In the genomic region with DNA sequence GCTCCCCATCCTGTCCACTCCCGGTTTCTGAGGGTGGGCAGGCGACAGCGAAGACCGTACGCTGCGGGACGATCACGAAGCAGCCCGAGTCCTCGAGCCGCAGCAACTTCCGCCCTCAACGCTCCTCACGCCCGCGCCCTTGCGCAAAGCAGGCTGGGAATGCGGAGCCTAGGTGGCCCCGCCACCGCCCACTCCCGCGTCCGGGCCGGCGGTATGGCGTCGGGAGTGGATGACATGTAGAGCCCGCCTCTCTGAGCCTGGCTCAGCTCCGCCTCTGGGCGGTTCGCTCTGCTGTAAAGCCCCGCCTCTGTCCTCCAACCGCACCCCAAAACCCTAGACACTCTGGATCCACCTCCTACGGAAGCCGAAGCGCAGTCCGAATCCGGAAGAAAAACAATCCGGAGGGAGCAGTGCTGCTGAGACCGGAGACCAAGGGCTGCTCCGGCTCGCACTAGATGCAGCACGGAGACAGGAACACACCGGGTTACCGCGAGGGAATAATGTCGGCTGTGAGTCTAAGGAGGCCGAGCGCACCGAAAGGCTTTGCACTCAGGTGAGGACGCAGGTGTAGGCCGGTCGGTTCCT, we compare ENCODE assay signal across 8 mouse cellular contexts. TPM values are rescaled to one million over a fixed set of nuclear protein-coding genes. Genes with fewer than 3 reads are reported as not detected.
DNase-seq lines count a peak whose midpoint lies in the region; ATAC-seq lines count a peak whose summit lies in the region.

A gene (plus strand): TSS at position 344 of the 585 bp plus-strand sequence.

- ATAC-seq in megakaryocyte progenitor cell, adult 5-6 weeks (replicated peaks; ENCODE audit: poor library complexity), result peak; percentile 98

- peak; percentile 97 for DNase-seq in adipocyte (ENCODE audit: low spot score)
- DNase-seq in embryo, embryonic 10 days (ENCODE audit: low spot score), result peak; percentile 96
- DNase-seq in gastrocnemius, postnatal 10 days, result peak; percentile 90
- DNase-seq in induced T-regulatory cell, adult 2 months (ENCODE audit: low read depth), result peak; percentile 99
- peak; percentile 96 to 98 for DNase-seq in left cerebral cortex, adult 9 months (ENCODE audit: low spot score in 2 of 2)
- DNase-seq in right cerebral cortex, postnatal 14 days, result peak; percentile 93
- peak; percentile 96 to 97 for DNase-seq in urinary bladder, postnatal 36 days (ENCODE audit: low spot score in 2 of 2)

RNA-seq across cellular contexts. Expression of the gene that starts here (rescaled TPM):
- 10 to 100 TPM; 22.5 to 23.3 TPM for total RNA-seq in gastrocnemius, postnatal 10 days (2021)
- 38.1 and 43.0 TPM in 2 replicates for total RNA-seq in megakaryocyte progenitor cell, adult 5-6 weeks (2015)
- total RNA-seq in megakaryocyte progenitor cell, adult 5-6 weeks (2017), result 21.9 and 23.7 TPM in 2 replicates

Comparison
In these comparisons a context has a peak if more than half of its experiments do, and no peak if none do; other contexts are left out.
1. Peak in every context shown above with its lines: DNase-seq and ATAC-seq.